Mouse (Mus musculus) bone marrow macrophage, adult 2 months (primary cell): ENCODE results near the gene Adgre5.

ENCODE experiments used
- CTCF ChIP-seq: IDR thresholded peaks from 2 replicates; pipeline ENCODE4 v1.5.1; 2012; ENCODE audit warnings: low read depth, mild to moderate bottlenecking, low read length, moderate library complexity
- POLR2A ChIP-seq: IDR thresholded peaks from 2 replicates; pipeline ENCODE4 v1.6.1; 2012; ENCODE audit warnings: mild to moderate bottlenecking, low read depth, low read length, borderline replicate concordance

- TF ChIP-seq CTCF (no peak), POLR2A (no peak)
These were observed 21.4 kb downstream of the Adgre5 start for GRCm38 (mm10) chr8:83719693-83720092.
